Mouse (Mus musculus): ENCODE results near the gene Aip.

DNA sequence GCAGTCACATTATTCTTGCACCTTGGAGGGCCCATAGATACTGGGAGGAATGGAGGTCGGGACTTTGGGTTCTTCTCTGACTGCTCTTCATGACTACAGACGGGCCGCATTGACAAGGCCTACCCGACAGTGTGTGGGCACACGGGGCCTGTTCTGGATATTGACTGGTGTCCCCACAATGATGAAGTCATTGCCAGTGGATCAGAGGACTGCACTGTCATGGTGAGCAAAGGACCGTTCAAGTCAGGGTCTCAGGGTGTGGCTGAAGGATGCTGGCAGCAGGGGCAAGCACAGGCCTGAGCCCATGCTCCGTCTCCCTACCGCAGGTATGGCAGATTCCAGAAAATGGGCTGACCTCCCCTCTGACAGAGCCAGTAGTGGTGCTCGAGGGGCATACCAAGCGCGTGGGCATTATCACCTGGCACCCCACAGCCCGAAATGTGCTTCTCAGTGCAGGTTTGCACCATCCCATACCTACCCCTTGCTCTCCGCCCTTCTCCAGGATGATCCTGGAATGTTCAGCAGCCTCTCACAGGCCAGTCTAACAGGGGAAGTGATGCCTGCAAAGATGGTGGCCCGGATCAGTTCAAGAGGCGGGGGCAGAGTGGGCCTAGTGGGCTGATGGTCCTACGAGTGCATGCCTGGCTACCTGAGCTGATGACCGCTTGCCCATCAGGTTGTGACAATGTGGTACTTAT lies 24.3 kb upstream of the Aip start:
- TF ChIP-seq CTCF (IDR thresholded peaks at IDR 0.05) (no peak), EP300 (IDR thresholded peaks at IDR 0.05) (no peak)
